In the genomic region with DNA sequence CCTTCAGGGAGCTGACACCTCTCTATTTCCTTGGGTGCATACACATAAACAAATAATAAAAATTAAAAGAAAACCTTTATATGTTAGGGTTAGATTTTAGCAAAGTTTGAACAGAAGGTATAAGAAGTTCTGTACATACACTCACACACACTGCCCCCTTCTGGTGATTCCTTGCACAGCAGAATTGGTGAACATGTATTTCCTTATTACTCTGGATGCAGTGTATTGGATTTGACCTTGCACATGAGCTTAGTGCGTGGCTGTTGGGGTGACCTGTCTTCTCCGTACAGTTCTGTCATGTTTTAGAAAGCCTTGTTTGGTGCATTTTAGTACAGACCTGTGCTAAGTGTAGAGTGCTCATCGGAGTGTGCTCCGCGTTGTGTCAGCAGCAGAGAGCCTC, we compare ENCODE assay signal across 9 mouse cellular contexts. TPM values are rescaled to one million over a fixed set of nuclear protein-coding genes. Genes with fewer than 3 reads are reported as not detected.
DNase-seq lines count a peak whose midpoint lies in the region; ATAC-seq and TF ChIP-seq lines count a peak whose summit lies in the region.
"Had no signal": no experiment of that assay in that cellular context is flagged by ENCODE, and none has a peak within 500 bp of the region (broad histone marks: within the 10 kb centered on the region; RNA-seq: fewer than 3 reads in every experiment).

No protein-coding gene starts in this region.

- TF ChIP-seq EP300 in CH12.LX (IDR thresholded peaks at IDR 0.05; ENCODE audit: low read length), result no peak
- TF ChIP-seq EP300 in lung, postnatal 0 days (IDR thresholded peaks at IDR 0.05), result no peak

- in situ Hi-C loops in CH12.LX (cut with MboI; ENCODE audit: low pct_ligation_motif_present, low pct_unique_long_range_greater_than_20kb, low sequenced_read_pairs), result no loop called here

- ATAC-seq in hindbrain, embryonic 16.5 days, result no peak
- ATAC-seq in forebrain, embryonic 13.5 days, result peak; percentile 16; the same call in 1 of the 2 replicates
- ATAC-seq in intestine, embryonic 15.5 days, result peak; percentile 73
- ATAC-seq in lung, postnatal 0 days, result no peak

- no peak overlapping the region for H3K4me2 ChIP-seq in hindbrain, embryonic 16.5 days (ENCODE audit: low read length)
- no peak overlapping the region for H3K4me2 ChIP-seq in CH12.LX (ENCODE audit: insufficient read depth, low read depth, poor library complexity, severe bottlenecking)
- H3K4me2 ChIP-seq in forebrain, embryonic 13.5 days, result no peak overlapping the region
- H3K4me2 ChIP-seq in intestine, embryonic 15.5 days (replicated peaks), result no peak overlapping the region
- no peak overlapping the region for H3K4me2 ChIP-seq in lung, postnatal 0 days (replicated peaks; ENCODE audit: low read depth, low read length)
- H3K4me2 ChIP-seq: limb, embryonic 13.5 days had no signal

- H3K27me3 ChIP-seq in hindbrain, embryonic 10.5 days (ENCODE audit: insufficient read depth, poor library complexity, severe bottlenecking), result no peaks in the 10 kb centered on the region
- no peaks in the 10 kb centered on the region for H3K27me3 ChIP-seq in hindbrain, embryonic 16.5 days (replicated peaks; ENCODE audit: control insufficient read depth, insufficient read depth, low read length)
- H3K27me3 ChIP-seq in CH12.LX (replicated peaks), result peaks cover under 1% of the 10 kb centered on the region
- no peaks in the 10 kb centered on the region for H3K27me3 ChIP-seq in forebrain, embryonic 13.5 days
- H3K27me3 ChIP-seq in intestine, embryonic 15.5 days (replicated peaks), result no peaks in the 10 kb centered on the region
- H3K27me3 ChIP-seq in lung, postnatal 0 days (replicated peaks; ENCODE audit: insufficient read depth, low read length), result no peaks in the 10 kb centered on the region
- no peaks in the 10 kb centered on the region for H3K27me3 ChIP-seq in spleen, adult 2 months (ENCODE audit: control insufficient read depth, insufficient read depth, low read length)
- H3K27me3 ChIP-seq: limb, embryonic 13.5 days had no signal

- dilution Hi-C loops in CH12.LX (cut with MboI; ENCODE audit: extremely low pct_ligation_motif_present, extremely low pct_unique_long_range_greater_than_20kb, low sequenced_read_pairs), result no loop called here

- DNase-seq in hindbrain, embryonic 10.5 days (ENCODE audit: low spot score), result peak; percentile 47
- peak; percentile 64 for DNase-seq in CH12.LX (ENCODE audit: extremely low read depth)
- peak; percentile 79 for DNase-seq in brain, embryonic 14.5 days (ENCODE audit: low read depth)
- DNase-seq in lung, postnatal 0 days (ENCODE audit: low spot score), result peak; percentile 61
- DNase-seq in spleen, adult 2 months (ENCODE audit: low read depth in 1 of 2, low spot score in 2 of 2), result peak; percentile 23 to 35

- TF ChIP-seq POLR2A in CH12.LX (IDR thresholded peaks at IDR 0.05; ENCODE audit: low read depth, low read length), result no peak
- TF ChIP-seq POLR2A in brain, embryonic 14.5 days (IDR thresholded peaks at IDR 0.05; ENCODE audit: borderline replicate concordance, extremely low read depth, insufficient read depth, insufficient read length, poor library complexity, severe bottlenecking), result no peak
- TF ChIP-seq POLR2A in spleen, adult 2 months (IDR thresholded peaks at IDR 0.05; ENCODE audit: low read depth, low read length), result no peak

- no peak overlapping the region for H3K27ac ChIP-seq in hindbrain, embryonic 10.5 days
- H3K27ac ChIP-seq in hindbrain, embryonic 16.5 days (ENCODE audit: low read depth, low read length), result no peak overlapping the region
- H3K27ac ChIP-seq in CH12.LX (ENCODE audit: insufficient read depth, low read depth), result no peak overlapping the region
- no peak overlapping the region for H3K27ac ChIP-seq in forebrain, embryonic 13.5 days
- no peak overlapping the region for H3K27ac ChIP-seq in intestine, embryonic 15.5 days
- no peak overlapping the region for H3K27ac ChIP-seq in lung, postnatal 0 days (ENCODE audit: low read length)
- H3K27ac ChIP-seq in spleen, adult 2 months (ENCODE audit: insufficient read depth, low read length), result no peak overlapping the region
- H3K27ac ChIP-seq: limb, embryonic 13.5 days had no signal

- WGBS in hindbrain, embryonic 10.5 days, result 94% methylated on average over 5 of the region's 5 CpGs
- WGBS in hindbrain, embryonic 16.5 days, result 90% methylated on average over 5 of the region's 5 CpGs
- WGBS in forebrain, embryonic 13.5 days, result 92% methylated on average over 5 of the region's 5 CpGs
- WGBS in intestine, embryonic 15.5 days, result 86% methylated on average over 5 of the region's 5 CpGs
- 85% methylated on average over 5 of the region's 5 CpGs for WGBS in lung, postnatal 0 days
- WGBS in spleen, adult 2 months, result 87% methylated on average over 5 of the region's 5 CpGs

- peak; percentile 66 to 76 for TF ChIP-seq CTCF in CH12.LX (conservative IDR thresholded peaks at IDR 0.05 in 1 of 2, IDR thresholded peaks at IDR 0.05 in 1 of 2; ENCODE audit: low read depth in 2 of 2, low read length in 2 of 2)
- peak; percentile 59 for TF ChIP-seq CTCF in brain, embryonic 14.5 days (IDR thresholded peaks at IDR 0.05; ENCODE audit: borderline replicate concordance, extremely low read depth, insufficient read depth, insufficient read length)
- TF ChIP-seq CTCF in lung, postnatal 0 days (IDR thresholded peaks at IDR 0.05), result peak; percentile 86
- no peak for TF ChIP-seq CTCF in spleen, adult 2 months (IDR thresholded peaks at IDR 0.05; ENCODE audit: extremely low read depth, insufficient read depth, insufficient read length, insufficient replicate concordance)

- H3K4me1 ChIP-seq in hindbrain, embryonic 10.5 days (replicated peaks), result peaks cover 23% of the 10 kb centered on the region
- peaks cover 7% of the 10 kb centered on the region for H3K4me1 ChIP-seq in hindbrain, embryonic 16.5 days (ENCODE audit: control insufficient read depth, insufficient read depth, low read depth, low read length)
- no peaks in the 10 kb centered on the region for H3K4me1 ChIP-seq in CH12.LX (ENCODE audit: control insufficient read depth in 1 of 2, insufficient read depth in 2 of 2)
- H3K4me1 ChIP-seq in forebrain, embryonic 13.5 days, result peaks cover 32% of the 10 kb centered on the region
- 0 out of 2 replicates have a peak, but pooled peaks cover 5% of the 10 kb centered on the region for H3K4me1 ChIP-seq in intestine, embryonic 15.5 days (replicated peaks)
- H3K4me1 ChIP-seq in lung, postnatal 0 days (ENCODE audit: insufficient read depth, low read depth, low read length), result no peaks in the 10 kb centered on the region
- H3K4me1 ChIP-seq in spleen, adult 2 months (ENCODE audit: control insufficient read depth, insufficient read depth, insufficient read length), result no peaks in the 10 kb centered on the region

- H3K9ac ChIP-seq in hindbrain, embryonic 16.5 days (ENCODE audit: low read depth, low read length), result no peak overlapping the region
- H3K9ac ChIP-seq in CH12.LX (ENCODE audit: insufficient read depth, low read depth), result no peak overlapping the region
- no peak overlapping the region for H3K9ac ChIP-seq in forebrain, embryonic 13.5 days
- no peak overlapping the region for H3K9ac ChIP-seq in intestine, embryonic 15.5 days
- no peak overlapping the region for H3K9ac ChIP-seq in lung, postnatal 0 days (replicated peaks; ENCODE audit: low read depth)
- H3K9ac ChIP-seq: limb, embryonic 13.5 days had no signal

- peak; percentile 61 for TF ChIP-seq RAD21 in CH12.LX (IDR thresholded peaks at IDR 0.05; ENCODE audit: low read depth, low read length)

- H3K79me2 ChIP-seq in CH12.LX (replicated peaks; ENCODE audit: control insufficient read depth, extremely low read depth, insufficient read depth, poor library complexity, severe bottlenecking), result no peaks in the 10 kb centered on the region

- H3K9me3 ChIP-seq in hindbrain, embryonic 10.5 days, result no peaks in the 10 kb centered on the region
- H3K9me3 ChIP-seq in hindbrain, embryonic 16.5 days (ENCODE audit: control insufficient read depth, low read length), result no peaks in the 10 kb centered on the region
- no peaks in the 10 kb centered on the region for H3K9me3 ChIP-seq in CH12.LX (replicated peaks; ENCODE audit: low read length)
- H3K9me3 ChIP-seq in forebrain, embryonic 13.5 days (replicated peaks), result no peaks in the 10 kb centered on the region
- no peaks in the 10 kb centered on the region for H3K9me3 ChIP-seq in intestine, embryonic 15.5 days
- H3K9me3 ChIP-seq in lung, postnatal 0 days (ENCODE audit: low read length), result no peaks in the 10 kb centered on the region
- H3K9me3 ChIP-seq: limb, embryonic 13.5 days had no signal

- H3K4me3 ChIP-seq in hindbrain, embryonic 10.5 days, result no peak overlapping the region
- no peak overlapping the region for H3K4me3 ChIP-seq in hindbrain, embryonic 16.5 days (ENCODE audit: low read length)
- no peak overlapping the region for H3K4me3 ChIP-seq in CH12.LX (replicated peaks in 1 of 3; ENCODE audit: low read depth in 2 of 3, low read length in 2 of 3, poor library complexity in 1 of 3)
- H3K4me3 ChIP-seq in forebrain, embryonic 13.5 days, result no peak overlapping the region
- H3K4me3 ChIP-seq in intestine, embryonic 15.5 days (replicated peaks), result no peak overlapping the region
- H3K4me3 ChIP-seq in lung, postnatal 0 days (ENCODE audit: low read depth, low read length), result no peak overlapping the region
- H3K4me3 ChIP-seq in spleen, adult 2 months (ENCODE audit: extremely low read depth, insufficient read depth, insufficient read length), result no peak overlapping the region
- H3K4me3 ChIP-seq: limb, embryonic 13.5 days had no signal

- H3K36me3 ChIP-seq in hindbrain, embryonic 10.5 days, result peaks cover 11% of the 10 kb centered on the region
- no peaks in the 10 kb centered on the region for H3K36me3 ChIP-seq in hindbrain, embryonic 16.5 days (ENCODE audit: control insufficient read depth, insufficient read depth, low read length)
- no peaks in the 10 kb centered on the region for H3K36me3 ChIP-seq in CH12.LX (replicated peaks in 1 of 2; ENCODE audit: control insufficient read depth in 1 of 2, insufficient read depth in 1 of 2, low read length in 1 of 2)
- H3K36me3 ChIP-seq in forebrain, embryonic 13.5 days (ENCODE audit: poor library complexity, severe bottlenecking), result no peaks in the 10 kb centered on the region
- no peaks in the 10 kb centered on the region for H3K36me3 ChIP-seq in intestine, embryonic 15.5 days
- no peaks in the 10 kb centered on the region for H3K36me3 ChIP-seq in lung, postnatal 0 days (ENCODE audit: insufficient read depth, low read length)
- no peaks in the 10 kb centered on the region for H3K36me3 ChIP-seq in spleen, adult 2 months (ENCODE audit: control insufficient read depth, insufficient read depth, low read length)

RNA-seq across cellular contexts. Expression of a gene that starts 19.5 kb away (rescaled TPM):
- polyA plus RNA-seq in hindbrain, embryonic 10.5 days (2016; fragmentation: Nextera tagmentation; extraction: Ambion mirVana), result 35.5 and 43.1 TPM in 2 replicates
- 31.2 and 34.9 TPM in 2 replicates for polyA plus RNA-seq in hindbrain, embryonic 16.5 days (2015; fragmentation: Nextera tagmentation; extraction: Ambion mirVana)
- total RNA-seq in CH12.LX (2012; rRNA removed) (0.29 and 0.38 TPM in 2 replicates), CH12.LX (2014; rRNA removed) (0.12 TPM in 1 of 2 replicates, not detected in the other)
- polyA plus RNA-seq in CH12.LX (2012; ENCODE audit: insufficient read length, low read depth), result 0.20 and 0.27 TPM in 2 replicates
- 91.1 and 103 TPM in 2 replicates for polyA plus RNA-seq in brain, embryonic 14.5 days (2012; rRNA removed)
- 32.4 and 36.9 TPM in 2 replicates for polyA plus RNA-seq in forebrain, embryonic 13.5 days (2015; fragmentation: Nextera tagmentation; extraction: Ambion mirVana)
- 40.8 and 43.2 TPM in 2 replicates for polyA plus RNA-seq in intestine, embryonic 15.5 days (2015; fragmentation: Nextera tagmentation; extraction: Ambion mirVana)
- 22.1 and 24.1 TPM in 2 replicates for polyA plus RNA-seq in lung, postnatal 0 days (2015; fragmentation: Nextera tagmentation; extraction: Ambion mirVana)
- polyA plus RNA-seq in spleen, adult 2 months (2012; rRNA removed), result 7.9 and 8.1 TPM in 2 replicates

Comparison
In these comparisons a context has a peak if more than half of its experiments do, and no peak if none do; other contexts are left out.
1. DNase-seq: peak in every context shown above with its lines; median percentile 79 in brain, embryonic 14.5 days; 64 in CH12.LX; 61 in lung, postnatal 0 days; 47 in hindbrain, embryonic 10.5 days; 29 in spleen, adult 2 months.
2. ATAC-seq: peak in forebrain, embryonic 13.5 days (single experiment) and intestine, embryonic 15.5 days (single experiment); none in hindbrain, embryonic 16.5 days (single experiment) and lung, postnatal 0 days (single experiment).